Mouse (Mus musculus) c-Kit-positive CD71-negative TER-119-negative erythroid progenitor cells, embryonic 14.5 days (primary cell): ENCODE results near the gene Rbm17.
"Not testable (repeated sequence)": the region's sequence is repeated elsewhere in the genome, so short reads cannot be mapped to it uniquely, and the experiment has no call there.

ENCODE experiments used
- DNase-seq: peaks from one replicate; pipeline ENCODE4 v3.0.0-alpha.2; 2013; ENCODE audit warnings: low read depth

Rbm17 gene

GRCm38 (mm10) chr2:11604053-11604452 lies at the start of gene Rbm17:
Gene Rbm17 (minus strand): TSS chr2:11604153.
- no peak for DNase-seq

GRCm38 (mm10) chr2:11653330-11653729 lies 49.4 kb upstream of the Rbm17 start:
- DNase-seq, result no peak

GRCm38 (mm10) chr2:11652780-11653179 lies 48.8 kb upstream of the Rbm17 start:
- DNase-seq, result no peak

GRCm38 (mm10) chr2:11652196-11652595 lies 48.2 kb upstream of the Rbm17 start:
- no peak for DNase-seq

- DNase-seq, result no peak
Observed at GRCm38 (mm10) chr2:11651476-11651875, 47.5 kb upstream of the Rbm17 start.

- no peak for DNase-seq
Observed at GRCm38 (mm10) chr2:11645297-11645696, 41.3 kb upstream of the Rbm17 start.

- DNase-seq, result no peak
Observed at GRCm38 (mm10) chr2:11644057-11644456, 40.1 kb upstream of the Rbm17 start.

- no peak for DNase-seq
Observed at GRCm38 (mm10) chr2:11642451-11642941, 38.5 kb upstream of the Rbm17 start, which contains the start of gene Il2ra. Gene Il2ra (plus strand): TSS chr2:11642807.

GRCm38 (mm10) chr2:11637115-11637514 lies 33.2 kb upstream of the Rbm17 start:
- no peak for DNase-seq

GRCm38 (mm10) chr2:11636138-11636480 lies 32.2 kb upstream of the Rbm17 start:
- DNase-seq, result no peak

GRCm38 (mm10) chr2:11635471-11636137 lies 31.7 kb upstream of the Rbm17 start:
- DNase-seq, result no peak

GRCm38 (mm10) chr2:11635035-11635434 lies 31.1 kb upstream of the Rbm17 start:
- no peak for DNase-seq

GRCm38 (mm10) chr2:11625890-11626289 lies 21.9 kb upstream of the Rbm17 start, which contains the start of gene Gm17490:
Gene Gm17490 (minus strand): TSS chr2:11626264.
- DNase-seq, result no peak

- DNase-seq, result no peak
Observed at GRCm38 (mm10) chr2:11623726-11624125, 19.8 kb upstream of the Rbm17 start.

- no peak for DNase-seq
Observed at GRCm38 (mm10) chr2:11623173-11623572, 19.2 kb upstream of the Rbm17 start.

- DNase-seq, result no peak
Observed at GRCm38 (mm10) chr2:11619598-11619997, 15.6 kb upstream of the Rbm17 start.

GRCm38 (mm10) chr2:11616846-11617245 lies 12.9 kb upstream of the Rbm17 start:
- DNase-seq, result no peak

GRCm38 (mm10) chr2:11612939-11613338 lies 9.0 kb upstream of the Rbm17 start:
- DNase-seq, result not testable (repeated sequence)

GRCm38 (mm10) chr2:11606718-11607117 lies 2.8 kb upstream of the Rbm17 start:
- DNase-seq, result not testable (repeated sequence)

- no peak for DNase-seq
Observed at GRCm38 (mm10) chr2:11604911-11605310, 958 bp upstream of the Rbm17 start.

GRCm38 (mm10) chr2:11602506-11603489 lies 1.2 kb downstream of the Rbm17 start:
- peak; percentile 94 for DNase-seq

- DNase-seq, result no peak
Observed at GRCm38 (mm10) chr2:11601795-11602194, 2.2 kb downstream of the Rbm17 start.

GRCm38 (mm10) chr2:11597906-11598305 lies 6.0 kb downstream of the Rbm17 start:
- DNase-seq, result no peak
